Mouse (Mus musculus) right cerebral cortex, adult 2 months (tissue): ENCODE results near the gene Mrpl22.
"Not testable (repeated sequence)": the region's sequence is repeated elsewhere in the genome, so short reads cannot be mapped to it uniquely, and the experiment has no call there.

Experiments used
- DNase-seq, 2 experiments: peaks; one replicate each; pipeline ENCODE4 v3.0.0; 2021 to 2022; ENCODE audit warnings: low spot score in 2 of 2

Gene Mrpl22

GRCm38 (mm10) chr11:58171459-58172091 is at the start of gene Mrpl22:
TSS of gene Mrpl22 (plus strand) at chr11:58171661.
- DNase-seq: peak; percentile 98

DNA sequence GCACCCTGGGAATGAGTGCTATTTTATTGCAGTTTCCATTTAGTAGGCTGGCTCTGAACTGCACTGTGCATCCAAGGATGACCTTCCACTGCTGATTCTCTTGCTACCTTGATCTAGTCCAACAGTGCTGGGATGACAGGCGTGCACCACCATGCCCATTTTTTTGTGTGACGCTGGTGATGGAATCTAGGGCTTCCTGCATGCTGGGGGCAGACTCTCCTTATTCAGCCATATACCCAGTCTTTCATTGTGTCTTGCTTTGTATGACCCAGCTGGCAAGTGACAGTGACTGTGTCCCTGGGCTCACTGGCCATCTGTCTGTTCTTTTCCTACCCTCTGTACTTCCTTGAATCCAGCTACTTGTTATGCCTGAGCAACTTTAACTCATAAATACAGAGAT is 47.8 kb upstream of the Mrpl22 start:
- no peak for DNase-seq

DNA sequence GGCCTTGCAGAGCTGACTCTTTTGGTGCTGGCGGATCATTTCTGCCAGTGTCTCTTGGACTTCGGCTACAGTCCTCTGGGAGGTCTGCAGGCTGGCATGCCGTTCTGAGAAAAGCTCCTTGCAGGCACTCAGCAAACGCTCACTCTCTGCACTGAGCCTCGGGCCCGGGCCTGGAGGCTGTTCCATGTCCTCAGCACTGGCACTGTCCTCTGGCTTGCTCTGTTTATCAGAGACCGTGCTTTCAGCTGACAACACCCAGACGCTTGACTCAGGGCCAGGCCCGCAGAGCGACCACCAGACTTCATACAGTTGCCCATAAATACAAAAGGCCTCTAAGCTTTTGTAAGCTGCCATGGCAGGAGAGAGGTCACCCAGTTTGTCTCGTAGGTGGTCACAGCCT is 46.4 kb upstream of the Mrpl22 start:
- no peak for DNase-seq

GRCm38 (mm10) chr11:58126397-58127160 is 44.9 kb upstream of the Mrpl22 start:
- DNase-seq: no peak

DNA sequence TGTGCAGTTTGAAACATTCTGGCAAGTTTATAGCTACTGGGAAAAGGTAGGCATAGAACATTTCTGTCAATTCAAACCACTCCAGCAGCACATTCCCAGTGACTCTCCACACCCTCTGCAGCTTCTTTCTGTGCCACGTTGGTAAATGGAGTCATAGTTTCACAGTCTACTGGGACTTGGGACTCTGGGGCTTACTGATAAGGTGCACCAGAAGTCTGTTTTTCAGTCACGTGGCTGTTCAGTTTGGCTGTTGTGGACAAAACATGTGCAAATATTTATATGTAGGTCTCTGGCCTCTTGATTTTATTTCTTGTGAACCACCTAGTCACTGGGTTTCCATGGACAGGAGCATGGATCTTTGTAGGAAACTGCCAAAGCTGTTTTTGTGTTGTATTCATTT is 43.9 kb upstream of the Mrpl22 start:
- no peak for DNase-seq

DNA sequence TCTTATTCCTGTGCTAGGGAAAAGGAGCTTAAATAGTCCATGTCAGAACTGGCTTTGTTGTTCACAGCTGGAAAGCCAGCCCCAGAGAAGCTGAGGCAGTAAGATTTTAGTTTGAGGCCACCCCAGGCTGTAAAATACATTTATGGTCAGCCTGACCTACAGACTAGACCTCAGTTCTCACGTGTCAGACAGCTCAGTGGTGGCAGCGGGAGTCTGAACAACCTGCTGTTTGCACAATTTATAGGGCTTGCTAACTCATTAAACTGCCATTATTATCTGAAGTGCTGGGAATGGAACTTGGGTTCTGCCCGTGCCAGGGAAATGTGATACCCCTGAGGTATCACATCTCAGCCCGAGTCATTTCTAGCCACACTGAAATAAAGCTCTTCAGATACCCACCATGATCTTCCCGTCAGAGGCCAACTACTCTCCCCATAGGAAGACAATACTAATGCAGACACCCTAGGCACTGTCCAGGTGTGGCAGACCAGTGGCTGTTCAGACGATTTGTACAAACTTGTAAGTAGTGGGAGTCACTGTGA is 42.1 kb upstream of the Mrpl22 start:
- DNase-seq: no peak

- DNase-seq: no peak
Observed at GRCm38 (mm10) chr11:58132026-58132425, 39.4 kb upstream of the Mrpl22 start.

- DNase-seq: no peak
Observed at GRCm38 (mm10) chr11:58134869-58135268, 36.6 kb upstream of the Mrpl22 start.

GRCm38 (mm10) chr11:58135296-58135695 is 36.2 kb upstream of the Mrpl22 start:
- DNase-seq: no peak

DNA sequence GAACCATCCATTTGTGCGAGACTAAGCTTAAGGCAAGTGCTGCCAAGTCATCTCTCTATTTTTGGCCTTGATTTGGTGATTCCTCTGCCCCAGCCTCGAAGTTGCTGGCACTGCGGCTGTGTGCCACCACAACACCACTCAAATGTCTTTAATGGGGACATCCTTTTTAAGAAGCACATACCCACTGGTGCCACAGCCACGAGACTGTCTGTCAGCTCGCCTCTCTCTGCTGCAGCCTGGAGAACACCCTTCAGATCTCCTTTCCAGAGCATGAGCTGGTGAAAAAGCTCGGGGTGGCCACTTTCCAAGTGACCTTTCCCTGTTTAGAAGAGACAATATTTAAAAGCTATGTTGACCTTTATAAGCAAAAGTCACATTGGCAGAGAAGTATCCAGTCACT is 34.8 kb upstream of the Mrpl22 start:
- no peak for DNase-seq

DNA sequence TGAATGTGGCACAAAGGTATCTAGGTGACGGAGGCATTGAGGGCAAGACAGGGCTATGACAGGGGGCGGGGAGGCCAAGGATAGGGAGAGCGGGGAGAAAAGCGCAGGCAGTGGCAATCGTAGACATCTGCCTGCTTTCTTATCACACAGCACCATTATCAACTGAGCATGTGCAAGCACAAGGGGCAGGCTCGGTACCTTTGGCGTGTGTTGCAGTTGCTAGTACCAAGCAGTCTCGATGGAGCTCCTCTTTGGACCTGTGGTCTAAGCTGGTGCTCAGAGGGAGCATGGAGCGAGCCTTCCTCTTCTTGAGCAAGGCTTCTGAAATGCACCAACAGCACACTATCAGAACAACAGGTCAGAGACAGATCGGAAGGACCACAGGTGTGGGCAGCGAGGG is 32.6 kb upstream of the Mrpl22 start:
- no peak for DNase-seq

- no peak for DNase-seq
Observed at GRCm38 (mm10) chr11:58139466-58139865, 32.0 kb upstream of the Mrpl22 start.

- DNase-seq: peak; percentile 47 to 50
Observed at GRCm38 (mm10) chr11:58143704-58144426, 27.6 kb upstream of the Mrpl22 start.

DNA sequence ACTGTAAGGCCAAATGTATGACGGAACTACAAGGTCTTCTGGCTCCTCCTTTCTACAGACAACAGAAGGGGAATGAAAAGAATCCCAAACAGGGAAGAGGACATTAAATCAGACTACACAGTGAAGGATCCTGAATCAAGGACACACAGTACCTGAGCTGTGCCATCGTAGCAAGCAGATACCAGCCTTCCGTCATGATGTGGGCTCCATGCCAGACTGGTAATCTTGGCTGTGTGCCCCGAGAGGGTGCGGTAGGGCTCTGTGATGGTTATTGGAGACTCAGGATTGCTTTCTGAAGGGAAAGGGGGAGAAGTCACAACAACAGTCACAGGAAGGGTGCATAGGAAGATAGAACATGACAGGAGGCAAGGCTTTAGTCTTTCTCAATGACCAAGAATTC is 25.2 kb upstream of the Mrpl22 start:
- DNase-seq: no peak

- DNase-seq: no peak
Observed at GRCm38 (mm10) chr11:58155458-58155857, 16.0 kb upstream of the Mrpl22 start.

GRCm38 (mm10) chr11:58156871-58157270 is 14.6 kb upstream of the Mrpl22 start:
- DNase-seq: no peak

- DNase-seq: no peak
Observed at GRCm38 (mm10) chr11:58165072-58165471, 6.4 kb upstream of the Mrpl22 start.

- DNase-seq: no peak
Observed at GRCm38 (mm10) chr11:58167822-58168166, 3.7 kb upstream of the Mrpl22 start.

GRCm38 (mm10) chr11:58168167-58168915 is 3.1 kb upstream of the Mrpl22 start, which contains the start of gene Gemin5:
TSS of gene Gemin5 (minus strand) at chr11:58168539.
- peak; percentile 85 to 87 for DNase-seq

GRCm38 (mm10) chr11:58169666-58170065 is 1.8 kb upstream of the Mrpl22 start:
- DNase-seq: no peak

- peak; percentile 90 to 93 for DNase-seq
Observed at GRCm38 (mm10) chr11:58179563-58179962, 8.1 kb downstream of the Mrpl22 start.

GRCm38 (mm10) chr11:58179986-58180385 is 8.5 kb downstream of the Mrpl22 start:
- not testable (repeated sequence) for DNase-seq
